Mouse (Mus musculus): ENCODE data around the gene Hephl1.

Gene Hephl1

GRCm38 (mm10) chr9:15017791-15018755 is 93.8 kb downstream of the Hephl1 start:
- DNase-seq (ENCODE audit: low spot score), result no peak

- DNase-seq (ENCODE audit: low spot score), result no peak
These were observed 96.5 kb downstream of the Hephl1 start for GRCm38 (mm10) chr9:15015223-15015956.

- no peak for DNase-seq (ENCODE audit: low spot score)
These were observed 104.3 kb downstream of the Hephl1 start for GRCm38 (mm10) chr9:15007566-15007965.

GRCm38 (mm10) chr9:15004298-15004685 is 107.6 kb downstream of the Hephl1 start:
- DNase-seq (ENCODE audit: low spot score), result no peak

GRCm38 (mm10) chr9:15003676-15004297 is 108.1 kb downstream of the Hephl1 start:
- no peak for DNase-seq (ENCODE audit: low spot score)

- DNase-seq (ENCODE audit: low spot score), result no peak
These were observed 108.8 kb downstream of the Hephl1 start for GRCm38 (mm10) chr9:15002995-15003613.
